Mouse (Mus musculus) neural tube, embryonic 15.5 days (tissue): ENCODE measurements around the gene Tesk1. TPM values are rescaled to one million over a fixed set of nuclear protein-coding genes. Genes with fewer than 3 reads are reported as not detected.

ENCODE experiments used
- polyA plus RNA-seq: library from polyadenylated mRNA; unstranded; fragments of >200 nt; fragmentation: Nextera tagmentation; extraction: Ambion mirVana; gene quantifications from 2 replicates; pipeline ENCODE4 v1.2.1, GENCODE M21; 2015

The Tesk1 gene
- polyA plus RNA-seq, 1 experiment from 2014 or later: 14.1 TPM

Other genes starting within 250 kb of the Tesk1 start
- 0.36 and 0.78 TPM in 2 replicates for gene Atp8b5, start 174.8 kb upstream of the Tesk1 start, polyA plus RNA-seq
- 69.2 and 82.7 TPM in 2 replicates for gene Rusc2, start 60.0 kb upstream of the Tesk1 start, polyA plus RNA-seq
- gene Fam166b, start 12.8 kb upstream of the Tesk1 start, polyA plus RNA-seq: 1.7 and 2.6 TPM in 2 replicates
- gene Cd72, start 12.7 kb downstream of the Tesk1 start, polyA plus RNA-seq: 4.3 and 6.7 TPM in 2 replicates
- gene Sit1, start 41.8 kb downstream of the Tesk1 start, polyA plus RNA-seq: 1.9 TPM in 1 of 2 replicates, not detected in the other
- gene Ccdc107, start 51.0 kb downstream of the Tesk1 start, polyA plus RNA-seq: 88.9 and 89.8 TPM in 2 replicates
- 5.9 and 15.4 TPM in 2 replicates for gene Arhgef39, start 57.8 kb downstream of the Tesk1 start, polyA plus RNA-seq
- 0.17 and 1.3 TPM in 2 replicates for gene Car9, start 65.0 kb downstream of the Tesk1 start, polyA plus RNA-seq
- gene Tpm2, start 81.8 kb downstream of the Tesk1 start, polyA plus RNA-seq: 51.4 and 85.4 TPM in 2 replicates
- gene Creb3, start 120.4 kb downstream of the Tesk1 start, polyA plus RNA-seq: 80.8 and 82.0 TPM in 2 replicates
- 63.5 and 70.8 TPM in 2 replicates for gene Tln1, start 120.8 kb downstream of the Tesk1 start, polyA plus RNA-seq
- gene Rgp1, start 136.8 kb downstream of the Tesk1 start, polyA plus RNA-seq: 22.0 and 23.9 TPM in 2 replicates
- gene Gba2, start 136.9 kb downstream of the Tesk1 start, polyA plus RNA-seq: 48.1 and 54.5 TPM in 2 replicates
- gene Msmp, start 142.6 kb downstream of the Tesk1 start, polyA plus RNA-seq: 1.2 and 1.5 TPM in 2 replicates
- 12.9 and 16.1 TPM in 2 replicates for gene Npr2, start 190.0 kb downstream of the Tesk1 start, polyA plus RNA-seq
- 4.1 and 4.3 TPM in 2 replicates for gene Spag8, start 211.7 kb downstream of the Tesk1 start, polyA plus RNA-seq
- 77.5 and 78.9 TPM in 2 replicates for gene Hint2, start 214.5 kb downstream of the Tesk1 start, polyA plus RNA-seq
- gene Tmem8b, start 227.0 kb downstream of the Tesk1 start, polyA plus RNA-seq: 9.1 and 12.4 TPM in 2 replicates
- gene Fam221b, start 227.2 kb downstream of the Tesk1 start, polyA plus RNA-seq: 1.5 and 1.6 TPM in 2 replicates